Comparison of ENCODE assay signal across 20 mouse cellular contexts in the genomic region with DNA sequence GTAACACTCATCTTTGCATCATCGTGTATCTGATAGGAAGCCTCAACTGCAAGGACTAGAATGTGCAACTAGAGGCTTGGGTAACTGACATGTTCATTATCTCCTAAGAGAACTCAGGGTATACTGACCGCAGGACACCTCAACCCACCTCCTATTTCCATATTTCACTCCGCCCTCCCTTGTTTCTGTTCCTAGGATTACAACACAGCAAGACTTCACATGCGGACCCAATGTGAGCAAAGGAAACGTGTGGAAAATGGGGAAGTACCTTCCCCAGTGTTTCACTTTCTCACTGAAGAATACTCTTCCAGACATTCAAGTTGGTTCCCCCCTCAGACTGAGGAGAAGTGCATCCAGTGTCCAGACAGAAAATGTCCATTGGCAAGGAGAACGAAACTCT.
DNase-seq lines count a peak whose midpoint lies in the region; ATAC-seq lines count a peak whose summit lies in the region.
"Had no signal": no experiment of that assay in that cellular context is flagged by ENCODE, and none has a peak within 500 bp of the region (broad histone marks: within the 10 kb centered on the region; RNA-seq: fewer than 3 reads in every experiment).

No protein-coding gene starts in this region.

- peak; percentile 98 for ATAC-seq in granulocyte monocyte progenitor cell, adult 5-6 weeks (replicated peaks; ENCODE audit: poor library complexity, severe bottlenecking)
- peak; percentile 99 for ATAC-seq in megakaryocyte progenitor cell, adult 5-6 weeks (replicated peaks; ENCODE audit: poor library complexity)
- ATAC-seq: activated CD4-positive, CD25-positive, alpha-beta regulatory T cell, adult 4 months; CD4-positive, CD25-positive, alpha-beta regulatory T cell, adult 4 months; forebrain, embryonic 14.5 days; forebrain, embryonic 16.5 days; Patski had no signal

- DNase-seq in c-Kit-positive CD71-negative TER-119-negative erythroid progenitor cells, embryonic 14.5 days (ENCODE audit: low read depth), result peak; percentile 3
- no peak for DNase-seq in ovary, postnatal 10 days (ENCODE audit: low spot score)
- DNase-seq in gastrocnemius, adult 8-10 months (ENCODE audit: low spot score in 2 of 2), result no peak
- DNase-seq: adrenal gland, adult 8-10 months; adrenal gland, postnatal 14 days; adrenal gland, postnatal 36 days; B cell, adult 2 months; cerebellum, adult 11 months; cerebellum, adult 18-20 months; cerebellum, adult 8-10 months; cerebellum, adult 9-11 months; cerebellum, postnatal 14 days; cerebellum, postnatal 36 days had no signal
